Mouse (Mus musculus) small intestine, adult 2 months (tissue): Measurements from ENCODE around the gene Dbx2. TPM values are rescaled to one million over a fixed set of nuclear protein-coding genes. Genes with fewer than 3 reads are reported as not detected.

Experiments
- H3K27ac ChIP-seq: fragments of 200-500 bp; 2 replicates; pipeline ENCODE4 v1.5.1; 2012; ENCODE audit warnings: low read depth, low read length, control low read depth, inconsistent platforms; ENCODE audit not compliant: insufficient read depth
- H3K27me3 ChIP-seq: fragments of 200-500 bp; 2 replicates; pipeline ENCODE4 v1.6.1; 2012; ENCODE audit warnings: mild to moderate bottlenecking, moderate library complexity, low read length, inconsistent platforms; ENCODE audit not compliant: control insufficient read depth, insufficient read depth
- H3K36me3 ChIP-seq: fragments of 200-500 bp; 2 replicates; pipeline ENCODE4 v1.6.1; 2012; ENCODE audit warnings: mild to moderate bottlenecking, low read length, control low read depth, inconsistent platforms; ENCODE audit not compliant: control insufficient read depth, insufficient read depth
- H3K4me1 ChIP-seq: fragments of 200-500 bp; 2 replicates; pipeline ENCODE4 v1.6.1; 2012; ENCODE audit warnings: low read length, inconsistent platforms, mixed read lengths; ENCODE audit not compliant: control insufficient read depth, insufficient read depth, insufficient read length
- H3K4me3 ChIP-seq: fragments of 200-500 bp; 2 replicates; pipeline ENCODE4 v1.5.1; 2012; ENCODE audit warnings: low read depth, mild to moderate bottlenecking, control low read depth, inconsistent platforms, low read length, moderate library complexity
- CTCF ChIP-seq: fragments of 200-500 bp; IDR thresholded peaks from 2 replicates; pipeline ENCODE4 v1.5.1; 2012; ENCODE audit warnings: low read depth, mild to moderate bottlenecking, control low read depth, inconsistent platforms, low read length, moderate library complexity, mixed read lengths; ENCODE audit not compliant: insufficient replicate concordance, insufficient read length; ENCODE audit errors: extremely low read depth
- POLR2A ChIP-seq: fragments of 200-500 bp; IDR thresholded peaks from 2 replicates; pipeline ENCODE4 v1.6.1; 2012; ENCODE audit warnings: low read depth, mild to moderate bottlenecking, control low read depth, inconsistent platforms, low read length, moderate library complexity
- WGBS: fragments of 180-500 bp; shearing (Covaris S2); methylation state at CpG from one replicate; pipeline ENCODE4 v1.1.7; 2018; 5-methylcytosine and 5-hydroxymethylcytosine counted together
- polyA plus RNA-seq: library from polyadenylated mRNA; depleted of rRNA; stranded (reverse); fragments of >200 nt; gene quantifications from 2 replicates; pipeline ENCODE4 v1.2.3, GENCODE M21; 2012

Dbx2 gene
- polyA plus RNA-seq, 1 experiment = 0.04 TPM

DNA sequence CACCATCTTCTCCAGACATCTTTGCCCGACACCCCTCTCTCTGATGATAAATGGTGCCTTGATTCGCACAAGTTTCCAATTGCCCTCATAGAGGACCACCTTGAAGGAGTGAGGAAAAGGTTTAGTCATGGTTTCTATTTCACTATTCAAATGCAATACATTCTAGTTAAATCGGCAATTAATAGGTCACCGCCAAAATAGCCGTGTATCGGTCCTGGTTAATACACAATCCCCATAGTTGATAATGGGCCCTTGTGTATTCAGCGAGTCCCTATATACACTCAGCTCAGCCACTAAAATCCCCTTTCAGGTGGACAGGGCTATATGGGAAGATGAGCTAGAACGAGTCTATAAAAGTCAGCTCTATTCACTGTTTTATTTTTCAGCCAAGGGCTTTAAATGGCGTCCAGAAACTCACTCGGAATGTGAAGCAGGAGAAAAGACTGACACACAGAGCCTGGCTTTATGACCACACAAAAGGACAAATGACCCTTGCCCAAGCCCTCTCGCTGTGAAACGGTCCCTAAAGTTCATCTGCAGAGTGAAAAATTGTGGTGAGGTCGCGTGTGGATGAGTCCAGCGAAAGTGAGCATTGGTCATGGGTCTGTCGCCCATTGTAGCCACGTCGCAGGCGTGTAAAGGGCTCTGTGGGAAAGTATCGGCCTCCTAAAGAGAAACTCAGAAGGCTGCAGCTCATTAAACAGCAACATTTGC is 16.5 kb downstream of the Dbx2 start:
- Histone ChIP-seq H3K27me3 (no peaks in the 10 kb centered on the region), H3K4me1 (no peaks in the 10 kb centered on the region), H3K36me3 (no peaks in the 10 kb centered on the region), H3K4me3 (no peak overlapping the region), H3K27ac (no peak overlapping the region)
- WGBS = 83% methylated on average over 20 of the region's 20 CpGs
- TF ChIP-seq CTCF (no peak), POLR2A (no peak)

DNA sequence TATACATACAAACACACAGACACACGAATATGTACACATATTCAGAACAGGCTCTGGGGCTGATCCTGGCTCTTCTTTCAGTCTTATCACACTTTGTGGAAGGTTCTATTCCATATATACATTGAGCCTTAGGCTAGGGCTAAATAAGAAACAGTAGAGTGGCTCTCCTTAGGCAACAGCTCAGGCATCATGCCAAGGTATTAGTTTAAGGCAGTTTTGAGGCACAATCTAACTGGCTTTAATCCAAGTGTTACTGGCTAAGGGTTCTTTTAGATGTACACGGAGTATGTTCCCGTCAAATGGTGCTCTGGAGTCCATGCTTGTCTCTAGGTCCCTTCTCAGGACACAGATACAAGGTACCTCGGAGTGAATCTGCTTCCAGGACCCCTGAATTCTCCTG is 31.4 kb downstream of the Dbx2 start:
- Histone ChIP-seq H3K36me3 (no peaks in the 10 kb centered on the region), H3K27ac (no peak overlapping the region), H3K4me3 (no peak overlapping the region), H3K4me1 (no peaks in the 10 kb centered on the region), H3K27me3 (no peaks in the 10 kb centered on the region)
- WGBS = 70% methylated on average over 4 of the region's 4 CpGs
- no peak for TF ChIP-seq POLR2A
- TF ChIP-seq CTCF = no peak

- 73% methylated on average over 8 of the region's 8 CpGs for WGBS
- H3K36me3 ChIP-seq = no peaks in the 10 kb centered on the region
- no peaks in the 10 kb centered on the region for H3K4me1 ChIP-seq
- no peaks in the 10 kb centered on the region for H3K27me3 ChIP-seq
- TF ChIP-seq CTCF (no peak), POLR2A (no peak)
- H3K27ac ChIP-seq = no peak overlapping the region
- no peak overlapping the region for H3K4me3 ChIP-seq
These were observed 33.0 kb downstream of the Dbx2 start for GRCm38 (mm10) chr15:95622797-95623196.

- no peaks in the 10 kb centered on the region for H3K36me3 ChIP-seq
- H3K27me3 ChIP-seq = no peaks in the 10 kb centered on the region
- no peak overlapping the region for H3K4me3 ChIP-seq
- H3K27ac ChIP-seq = no peak overlapping the region
- whole genome bisulfite sequencing = 70% methylated on average over 1 of the region's 1 CpGs
- no peaks in the 10 kb centered on the region for H3K4me1 ChIP-seq
- TF ChIP-seq CTCF (no peak), POLR2A (no peak)
These were observed 43.2 kb downstream of the Dbx2 start for GRCm38 (mm10) chr15:95612600-95612999.

- Histone ChIP-seq H3K36me3 (no peaks in the 10 kb centered on the region), H3K4me1 (no peaks in the 10 kb centered on the region), H3K27ac (no peak overlapping the region), H3K27me3 (no peaks in the 10 kb centered on the region), H3K4me3 (no peak overlapping the region)
- WGBS = 73% methylated on average over 6 of the region's 6 CpGs
- no peak for TF ChIP-seq CTCF
- TF ChIP-seq POLR2A = no peak
These were observed 54.6 kb downstream of the Dbx2 start for GRCm38 (mm10) chr15:95601179-95601578.

- WGBS = 60% methylated on average over 1 of the region's 1 CpGs
- no peaks in the 10 kb centered on the region for H3K27me3 ChIP-seq
- no peak for TF ChIP-seq POLR2A
- peak; percentile 22; the same call in 1 of the 2 replicates for TF ChIP-seq CTCF
These were observed 57.1 kb downstream of the Dbx2 start for GRCm38 (mm10) chr15:95598630-95599029.

GRCm38 (mm10) chr15:95586906-95587305 is 68.9 kb downstream of the Dbx2 start:
- 90% methylated on average over 15 of the region's 15 CpGs for WGBS
- no peak overlapping the region for H3K27ac ChIP-seq
- no peaks in the 10 kb centered on the region for H3K27me3 ChIP-seq
- H3K36me3 ChIP-seq = no peaks in the 10 kb centered on the region
- no peaks in the 10 kb centered on the region for H3K4me1 ChIP-seq
- no peak for TF ChIP-seq POLR2A
- no peak for TF ChIP-seq CTCF
- no peak overlapping the region for H3K4me3 ChIP-seq

More at GRCm38 (mm10) chr15:95598630-95599029, 57.1 kb downstream of the Dbx2 start:
- Histone ChIP-seq H3K4me3 (no peak overlapping the region), H3K27ac (no peak overlapping the region), H3K4me1 (no peaks in the 10 kb centered on the region), H3K36me3 (no peaks in the 10 kb centered on the region)

- no peaks in the 10 kb centered on the region for H3K27me3 ChIP-seq
- TF ChIP-seq POLR2A = no peak
- no peak for TF ChIP-seq CTCF
- no peaks in the 10 kb centered on the region for H3K36me3 ChIP-seq
- no peak overlapping the region for H3K4me3 ChIP-seq
- WGBS = 60% methylated on average over 4 of the region's 4 CpGs
- H3K4me1 ChIP-seq = no peaks in the 10 kb centered on the region
- H3K27ac ChIP-seq = no peak overlapping the region
These were observed 70.9 kb downstream of the Dbx2 start for GRCm38 (mm10) chr15:95584891-95585290.
